Mouse (Mus musculus): ENCODE measurements at regions not wholly inside any gene's neighbourhood (a gene's known extent, or its start where the extent isn't known, plus 50 kb on each side); places are given as distances from the start of the nearest gene placed in this dataset.
"Not testable (repeated sequence)": the region's sequence is repeated elsewhere in the genome, so short reads cannot be mapped to it uniquely, and the experiment has no call there.

GRCm38 (mm10) chr7:75398480-75398879 lies 56.9 kb upstream of the Akap13 start:
- intact Hi-C loops (cut with DNase I); DNase-seq: not testable (repeated sequence)

GRCm38 (mm10) chr7:75398904-75399724 lies 56.2 kb upstream of the Akap13 start:
- intact Hi-C loops (cut with DNase I), result no loop called here
- DNase-seq, result peak; percentile 62 to 74

DNA sequence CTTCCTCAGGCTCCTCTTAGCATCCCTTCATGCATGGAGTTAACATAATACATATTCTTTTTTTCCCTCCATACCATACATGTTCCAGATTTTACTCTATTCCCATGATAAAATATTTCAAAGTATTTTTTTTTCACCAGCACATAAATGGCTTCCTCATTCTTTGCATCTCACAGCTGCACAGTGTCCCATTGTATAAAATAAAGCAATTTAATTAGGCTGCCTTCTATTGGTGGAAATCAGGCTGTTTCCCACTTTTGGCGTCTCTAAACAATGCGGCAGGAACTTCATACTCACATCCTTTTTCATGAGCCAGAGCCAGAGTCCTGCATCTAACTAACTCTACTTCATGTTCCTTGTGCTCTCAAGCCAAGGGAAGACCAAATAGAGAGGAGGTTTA lies 54.9 kb upstream of the Akap13 start:
- no peak for DNase-seq
- intact Hi-C loops (cut with DNase I), result loop anchor here (1.0 to 5.0 kb wide), 2 partner anchors 57 to 154 kb away; partner anchors contain the start of gene Akap13

- no peak for DNase-seq
- intact Hi-C loops (cut with DNase I), result loop anchor here (5.0 kb wide), 1 partner anchor 52 kb away; the partner anchor contains the start of gene Akap13
These were observed 50.4 kb upstream of the Akap13 start for GRCm38 (mm10) chr7:75404955-75405354.
